Mouse (Mus musculus) kidney, embryonic 14.5 days (tissue): ENCODE results near the gene Gm15080. TPM values are rescaled to one million over a fixed set of nuclear protein-coding genes. Genes with fewer than 3 reads are reported as not detected.
"Not testable (repeated sequence)": the region's sequence is repeated elsewhere in the genome, so short reads cannot be mapped to it uniquely, and the experiment has no call there.

Source experiments
- ATAC-seq: fragments of 200-750 bp; cut with Nextera tagmentation; 2 replicates; pipeline ENCODE4 v1.8.0; 2017; ENCODE audit warnings: moderate number of reproducible peaks, mild to moderate bottlenecking, moderate TSS enrichment, moderate library complexity; ENCODE audit not compliant: low FRiP score, low TSS enrichment
- H3K27ac ChIP-seq: fragments of 300-500 bp; sonication (generic); 2 replicates; pipeline ENCODE4 v1.5.1; 2014; ENCODE audit warnings: low read depth, mild to moderate bottlenecking, low read length, moderate library complexity, mixed read lengths
- H3K27me3 ChIP-seq: fragments of 300-500 bp; sonication (generic); 2 replicates; pipeline ENCODE4 v1.6.1; 2014; ENCODE audit warnings: mild to moderate bottlenecking, low read length; ENCODE audit not compliant: control insufficient read depth, insufficient read depth
- H3K36me3 ChIP-seq: fragments of 300-500 bp; sonication (generic); 2 replicates; pipeline ENCODE4 v1.6.1; 2014; ENCODE audit warnings: low read length, mixed read lengths; ENCODE audit not compliant: control insufficient read depth, insufficient read depth
- H3K4me1 ChIP-seq: fragments of 300-500 bp; sonication (generic); 2 replicates; pipeline ENCODE4 v1.6.1; 2014; ENCODE audit warnings: low read length, mixed read lengths; ENCODE audit not compliant: control insufficient read depth, insufficient read depth
- H3K4me2 ChIP-seq: fragments of 300-500 bp; sonication (generic); replicated peaks from 2 replicates; pipeline ENCODE4 v1.6.1; 2014; ENCODE audit warnings: low read depth, mild to moderate bottlenecking, low read length
- H3K4me3 ChIP-seq: fragments of 300-500 bp; sonication (generic); 2 replicates; pipeline ENCODE4 v1.5.1; 2014; ENCODE audit warnings: mild to moderate bottlenecking, low read length
- H3K9ac ChIP-seq: fragments of 300-500 bp; sonication (generic); 2 replicates; pipeline ENCODE4 v1.6.1; 2014; ENCODE audit warnings: low read depth, mild to moderate bottlenecking, low read length, moderate library complexity
- H3K9me3 ChIP-seq: fragments of 300-500 bp; sonication (generic); 2 replicates; pipeline ENCODE4 v1.6.1; 2016; ENCODE audit warnings: low read length; ENCODE audit not compliant: control insufficient read depth
- WGBS: fragments of 180-500 bp; shearing (Covaris S2); extraction: QIAGEN DNeasy Blood & Tissue Kit; methylation state at CpG from one replicate; pipeline ENCODE4 v1.1.7; 2014; 5-methylcytosine and 5-hydroxymethylcytosine counted together
- polyA plus RNA-seq: library from polyadenylated mRNA; unstranded; fragments of >200 nt; fragmentation: Nextera tagmentation; extraction: Ambion mirVana; gene quantifications from 2 replicates; pipeline ENCODE4 v1.2.1, GENCODE M21; 2014

The Gm15080 gene
- polyA plus RNA-seq, result not detected in 2 replicates

DNA sequence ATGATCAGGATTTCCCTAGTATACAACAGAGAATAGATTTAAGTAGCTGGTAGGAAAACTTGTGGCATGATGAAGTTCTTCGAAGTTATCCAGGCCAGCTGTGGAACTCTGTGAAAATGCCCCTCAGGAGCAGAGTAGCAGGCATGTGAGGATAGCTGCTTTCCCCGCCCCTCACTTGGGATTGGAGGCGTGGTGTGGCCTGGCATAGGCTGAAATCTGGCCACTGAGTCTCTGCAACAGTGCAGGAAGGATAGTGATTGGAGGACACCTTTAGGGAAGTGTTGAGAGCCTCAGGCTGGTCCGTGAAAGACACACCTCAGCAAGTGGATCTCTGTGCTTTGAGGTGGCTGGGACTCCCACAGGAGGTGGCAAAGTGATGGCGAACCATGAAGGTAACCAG, at the start of gene Gm15080:
Gm15080 (plus strand) TSS at position 301 of the 400 bp plus-strand sequence.
- H3K9me3 ChIP-seq, H3K27me3 ChIP-seq, H3K9ac ChIP-seq, ATAC-seq, H3K27ac ChIP-seq, H3K4me3 ChIP-seq, H3K36me3 ChIP-seq, H3K4me1 ChIP-seq, H3K4me2 ChIP-seq: not testable (repeated sequence)
- WGBS, result 89% methylated on average over 1 of the region's 5 CpGs

Other genes starting within 250 kb of the Gm15080 start
- gene Gm15128, start 227.0 kb upstream of the Gm15080 start, polyA plus RNA-seq, result not detected in 2 replicates
- gene Gm15107, start 187.7 kb downstream of the Gm15080 start, polyA plus RNA-seq, result not detected in 2 replicates